Mouse (Mus musculus): ENCODE measurements at regions not wholly inside any gene's neighbourhood (a gene's known extent, or its start where the extent isn't known, plus 50 kb on each side); places are given as distances from the start of the nearest gene placed in this dataset.
A peak's percentile ranks its signal among the peaks of the same experiment; 100 is the strongest.
"Not testable (repeated sequence)": the region's sequence is repeated elsewhere in the genome, so short reads cannot be mapped to it uniquely, and the experiment has no call there.

- peak; percentile 46 for DNase-seq
These were observed 114.4 kb downstream of the Sox4 start for GRCm38 (mm10) chr13:28839084-28839483.

GRCm38 (mm10) chr13:28838216-28838615 lies 115.3 kb downstream of the Sox4 start:
- no peak for DNase-seq

- DNase-seq = not testable (repeated sequence)
These were observed 116.3 kb downstream of the Sox4 start for GRCm38 (mm10) chr13:28837196-28837595.

GRCm38 (mm10) chr13:28833700-28834065 lies 119.8 kb downstream of the Sox4 start:
- no peak for DNase-seq

DNA sequence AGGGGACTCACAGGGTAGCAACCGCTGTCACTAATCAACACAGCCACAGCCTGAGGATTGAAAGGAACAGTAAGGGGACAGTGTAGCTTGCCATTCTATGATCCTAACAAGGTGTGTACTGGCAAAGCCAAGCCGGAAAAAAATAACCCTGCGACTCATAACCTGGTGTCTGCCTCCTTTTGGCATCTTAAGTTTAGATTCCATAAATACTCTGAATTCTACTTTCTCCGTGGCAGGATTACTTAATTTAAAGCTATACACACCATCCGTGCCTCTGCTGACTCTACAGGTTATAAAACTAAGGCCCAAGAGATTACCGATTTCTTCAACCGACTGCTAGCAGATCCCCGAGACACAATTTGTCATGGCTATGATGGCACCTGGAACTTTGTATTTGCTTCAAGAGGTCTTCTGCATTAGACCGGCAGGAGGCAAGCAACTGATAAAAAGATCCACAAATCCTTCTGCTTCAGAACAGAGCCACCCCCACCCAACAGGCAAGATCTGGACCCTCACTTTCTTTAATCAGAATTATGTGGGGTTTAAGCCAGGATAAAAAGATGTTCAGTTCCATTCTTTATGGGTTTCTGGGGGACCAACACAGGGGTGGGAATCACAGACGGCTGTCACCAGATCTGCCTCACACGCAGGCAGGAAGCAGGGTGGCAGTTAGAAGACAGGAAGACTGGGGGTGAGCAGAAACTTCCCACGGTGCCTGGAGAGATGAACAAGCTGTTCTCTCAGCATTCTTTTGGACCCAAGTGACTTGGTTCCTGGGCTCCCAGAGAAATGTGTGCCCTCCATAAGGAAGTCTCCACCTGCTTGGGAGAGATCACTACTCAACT lies 120.4 kb downstream of the Sox4 start:
- peak; percentile 68 for DNase-seq

DNA sequence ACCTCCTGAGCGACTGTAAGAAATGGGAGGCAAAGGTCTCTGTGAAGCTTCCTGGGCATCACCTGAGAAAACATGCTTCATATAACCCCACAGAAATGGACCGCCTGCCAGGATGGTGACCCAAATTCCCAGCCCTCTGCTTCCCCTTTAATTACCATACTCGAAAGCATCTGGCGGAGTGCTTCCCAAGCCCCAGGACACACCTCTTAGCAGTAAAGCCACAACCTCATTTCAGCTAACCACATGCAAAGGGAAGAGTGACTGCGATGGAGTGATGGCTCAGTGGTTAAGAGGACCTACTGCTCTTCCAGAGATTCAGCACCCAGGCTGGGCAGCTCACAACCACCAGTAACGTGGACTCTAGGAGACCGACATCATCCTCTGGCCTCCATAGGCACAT lies 127.2 kb downstream of the Sox4 start:
- no peak for DNase-seq

GRCm38 (mm10) chr13:28823985-28824384 lies 129.5 kb downstream of the Sox4 start:
- no peak for DNase-seq

GRCm38 (mm10) chr13:28823311-28823880 lies 130.1 kb downstream of the Sox4 start:
- no peak for DNase-seq

GRCm38 (mm10) chr13:28820868-28821533 lies 132.5 kb downstream of the Sox4 start:
- no peak for DNase-seq

DNA sequence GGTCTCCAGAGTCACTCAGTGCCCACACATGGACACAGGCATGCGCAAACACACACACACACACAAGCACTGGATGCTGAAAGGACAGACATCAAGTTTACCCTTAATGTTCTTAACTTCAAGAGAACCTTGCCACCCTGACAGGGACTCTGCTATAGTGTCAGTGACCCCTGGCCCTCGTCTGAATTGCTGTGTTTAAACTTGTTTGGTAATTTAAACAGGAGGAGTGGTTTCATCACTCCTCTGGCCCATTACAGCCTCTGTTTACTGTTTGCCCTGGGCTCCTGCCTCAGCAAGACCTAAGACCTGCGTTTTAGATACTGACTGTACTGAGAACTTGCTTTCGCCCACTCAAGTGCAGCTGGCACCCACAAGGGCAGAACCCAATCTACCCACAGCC lies 139.4 kb downstream of the Sox4 start:
- no peak for DNase-seq

DNA sequence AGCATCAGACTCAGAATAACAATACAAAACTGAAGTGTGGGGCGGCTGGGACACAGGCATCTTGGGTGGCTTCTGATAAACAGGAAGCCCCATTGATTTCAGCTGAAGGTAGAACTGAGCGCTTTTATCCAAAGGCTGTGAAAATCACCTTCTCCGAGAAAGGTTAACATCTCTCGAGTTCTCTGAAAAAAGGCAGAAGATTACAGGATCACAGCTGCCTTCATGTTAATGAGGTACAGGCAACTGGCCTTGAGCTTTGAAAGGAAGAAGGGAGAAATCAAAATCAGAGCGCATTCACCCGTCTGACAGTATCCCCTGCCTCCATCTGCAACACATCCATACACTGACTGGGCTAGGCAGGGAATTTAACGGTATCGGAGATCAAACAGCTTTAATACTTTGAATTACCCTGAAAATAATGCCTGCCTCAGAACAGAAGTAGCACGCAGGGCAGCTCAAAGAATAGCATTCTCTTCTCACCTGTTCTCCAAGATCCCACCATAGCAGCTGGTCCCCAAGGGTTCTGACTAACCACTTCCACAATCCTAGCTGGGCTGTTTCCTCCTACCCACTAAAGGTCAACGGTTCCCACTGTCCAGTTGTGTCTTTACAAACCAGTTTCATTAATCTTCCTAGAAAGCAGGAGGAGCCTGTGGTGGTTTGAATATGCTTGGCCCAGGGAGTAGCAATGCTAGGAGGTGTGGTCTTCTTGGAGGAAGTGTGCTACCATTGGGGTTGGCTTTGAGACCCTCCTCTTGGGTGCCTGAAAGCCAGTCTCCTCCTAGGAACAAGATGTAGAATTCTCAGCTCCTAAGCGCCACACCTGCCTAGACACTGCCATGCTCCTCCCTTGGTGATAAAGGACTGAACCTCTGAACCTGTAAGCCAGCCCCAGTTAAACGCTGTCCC lies 141.6 kb downstream of the Sox4 start:
- DNase-seq = no peak

DNA sequence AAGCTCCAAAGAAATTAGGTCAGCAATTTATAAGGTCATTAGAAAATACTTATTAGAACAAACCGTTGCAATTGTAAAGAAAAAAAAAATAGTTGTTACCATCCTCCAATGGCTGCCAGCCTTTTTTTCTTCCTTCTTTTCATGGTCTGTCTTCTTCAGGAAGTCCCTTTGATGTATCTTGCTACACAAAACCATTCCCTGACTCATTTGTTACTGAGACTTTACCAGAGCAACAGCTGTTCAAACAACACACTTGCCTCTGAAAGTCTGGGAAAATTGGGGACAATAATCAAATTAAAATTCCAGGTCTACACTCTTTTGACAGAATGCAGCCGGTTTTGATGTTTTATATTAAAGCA lies 142.5 kb downstream of the Sox4 start:
- no peak for DNase-seq

DNA sequence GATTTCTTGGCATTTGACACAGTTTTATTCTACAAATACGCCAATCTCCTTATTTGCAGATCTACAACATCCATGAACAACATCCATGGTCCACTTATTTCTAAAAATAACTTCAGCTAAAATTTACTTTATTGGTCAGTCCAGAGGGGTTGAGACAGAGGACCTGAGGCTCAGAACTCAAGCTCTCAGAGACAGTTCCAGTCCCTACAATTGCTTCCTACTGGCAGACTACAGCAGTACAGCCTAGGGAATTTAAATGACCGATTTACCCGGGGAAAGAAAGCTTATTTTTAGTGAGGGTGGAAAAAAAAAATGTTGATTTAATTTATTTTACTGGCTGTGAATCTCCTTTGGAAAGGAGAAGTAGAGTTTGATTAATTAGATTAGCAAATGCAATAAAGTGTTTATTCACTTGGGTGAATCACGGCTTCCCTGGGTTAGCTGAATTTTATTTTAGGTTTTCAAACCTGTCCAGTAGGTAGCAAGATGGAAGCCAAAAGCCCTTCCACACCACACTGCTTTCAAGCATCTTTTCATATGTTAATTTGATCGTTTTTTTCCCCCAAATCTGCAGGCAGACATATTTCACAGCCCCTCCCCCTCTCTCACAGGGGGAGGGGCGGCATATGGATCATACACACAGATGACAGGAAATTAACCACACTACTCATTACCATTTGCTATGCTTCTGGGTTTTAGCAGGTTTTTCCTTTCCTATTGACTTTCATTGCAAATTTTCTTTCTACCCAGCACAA lies 143.0 kb downstream of the Sox4 start:
- DNase-seq = no peak

DNA sequence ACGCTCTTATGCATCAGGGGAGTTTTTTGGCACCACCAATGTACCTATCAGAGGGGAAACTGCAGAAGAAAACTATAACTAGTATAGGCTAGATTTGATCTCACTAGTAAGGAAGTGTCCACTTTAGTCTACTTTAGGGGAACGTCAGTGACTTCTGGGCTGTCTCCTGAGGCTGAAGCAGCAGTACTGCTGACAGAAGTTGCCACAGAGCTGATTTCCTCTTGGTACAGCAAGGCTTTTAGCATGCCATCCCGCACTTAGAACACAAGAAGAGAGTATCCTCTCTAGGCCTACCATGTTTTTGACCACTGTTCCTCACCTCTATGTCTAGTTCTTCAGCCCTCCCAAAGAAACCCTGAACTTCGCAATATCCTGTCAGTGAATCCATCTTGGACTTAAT lies 148.2 kb downstream of the Sox4 start:
- no peak for DNase-seq

GRCm38 (mm10) chr13:28801210-28801954 lies 152.1 kb downstream of the Sox4 start:
- no peak for DNase-seq

DNA sequence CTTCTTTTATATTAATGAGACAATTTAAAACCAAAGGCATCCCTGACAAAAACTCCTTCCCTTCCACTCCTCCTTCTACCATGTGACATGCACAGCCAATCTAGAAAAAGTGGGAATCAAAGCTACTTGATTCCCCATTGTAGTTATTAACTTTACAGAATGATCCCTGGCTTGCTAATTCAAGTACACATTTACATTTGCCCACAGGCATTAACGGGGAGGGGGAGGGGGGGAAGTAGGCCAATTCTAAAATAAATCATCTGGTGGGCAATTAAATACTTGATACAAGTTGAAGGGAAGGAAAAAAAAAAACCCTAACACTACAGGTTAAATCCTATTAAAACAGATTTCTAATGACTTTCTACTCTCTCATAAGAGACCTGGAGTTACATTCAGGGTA lies 152.8 kb downstream of the Sox4 start:
- DNase-seq = no peak

DNA sequence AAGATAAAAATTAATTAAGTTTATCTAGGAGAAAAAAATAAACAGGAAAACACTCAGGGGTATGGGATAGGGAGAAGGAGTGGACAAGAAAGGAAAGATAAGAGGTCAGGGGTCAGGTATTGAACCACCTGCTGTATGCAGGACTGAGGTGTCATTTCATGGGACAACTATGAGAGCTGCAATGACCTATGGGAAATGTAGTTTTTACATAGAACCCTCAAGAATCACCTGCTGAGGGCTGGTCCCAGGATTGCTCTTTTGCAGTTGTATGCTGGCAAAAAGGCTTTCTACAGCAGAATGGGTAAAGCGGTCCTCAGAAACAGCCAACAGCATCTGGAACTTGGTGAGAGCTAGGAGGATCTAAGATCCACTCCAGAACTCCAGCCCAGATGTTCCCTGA lies 154.0 kb downstream of the Sox4 start:
- DNase-seq = no peak

DNA sequence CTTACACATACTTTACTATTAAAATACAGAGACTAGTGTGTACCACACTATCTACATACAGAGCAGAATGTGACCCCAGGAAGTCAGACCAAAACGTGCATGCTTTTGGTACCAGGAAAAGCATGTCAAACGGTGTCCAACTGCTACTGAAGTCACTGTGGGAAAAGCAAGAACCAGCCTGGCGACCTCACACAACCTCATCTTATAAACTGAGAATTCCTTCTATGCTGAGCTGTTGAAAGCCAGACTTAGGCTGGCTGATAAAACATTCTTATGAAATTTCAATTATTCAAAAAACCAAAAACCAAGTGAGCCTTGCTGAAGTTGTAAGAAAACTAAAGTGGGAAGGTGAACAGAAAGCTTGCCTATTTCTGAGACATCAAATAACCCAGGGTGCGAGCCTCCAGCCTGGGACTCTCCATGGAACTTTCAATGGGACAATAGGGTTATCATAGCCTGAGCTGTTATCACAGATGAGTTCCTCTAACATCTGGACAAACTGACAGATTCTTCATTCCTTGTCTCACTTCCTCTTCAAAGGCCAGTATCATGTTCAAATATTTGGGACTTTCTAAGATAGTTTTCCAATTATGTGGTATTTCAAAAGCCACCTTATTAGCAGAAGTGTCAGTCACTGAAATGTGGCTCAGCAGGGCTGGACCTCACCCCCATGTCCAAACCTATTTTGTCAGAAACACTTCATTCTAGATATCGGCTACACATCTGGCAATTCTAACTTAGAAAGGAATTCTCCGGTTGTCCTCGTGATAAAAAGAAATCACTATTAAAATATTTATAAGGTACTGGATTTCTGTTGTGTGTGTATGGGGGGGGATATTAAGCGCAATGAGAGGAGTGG lies 155.7 kb downstream of the Sox4 start:
- no peak for DNase-seq

DNA sequence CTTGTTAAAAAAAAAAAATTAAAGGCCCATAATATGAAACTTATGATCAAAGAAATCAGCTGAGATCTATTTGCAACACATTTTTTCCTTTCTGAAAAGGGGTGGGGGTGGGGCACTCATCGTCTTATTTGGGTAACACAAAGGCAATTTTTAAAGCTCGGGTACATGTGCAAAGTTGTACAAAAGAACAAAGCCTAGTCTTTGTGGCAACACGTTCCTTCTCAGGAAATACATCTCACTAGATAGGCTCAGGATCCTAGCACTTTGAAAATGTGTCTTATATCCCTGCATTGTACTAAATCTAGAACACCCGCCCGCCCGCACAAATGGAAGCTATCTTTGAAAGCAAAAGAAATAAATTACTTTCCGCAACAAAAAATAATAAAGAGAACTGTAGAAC lies 158.2 kb downstream of the Sox4 start:
- no peak for DNase-seq

- DNase-seq = no peak
These were observed 159.0 kb downstream of the Sox4 start for GRCm38 (mm10) chr13:28794547-28794946.

Measured in thymus, postnatal 4 days (tissue).